Mouse (Mus musculus) CD4-positive naive resting alpha-beta T cell, adult 76 days (primary cell): ENCODE data around the gene Mtm1. TPM values are rescaled to one million over a fixed set of nuclear protein-coding genes. Genes with fewer than 3 reads are reported as not detected.

Experiments used
- total RNA-seq: library from RNA; stranded (reverse); gene quantifications from one replicate; pipeline ENCODE4 v1.2.4, GENCODE M21; 2023

The Mtm1 gene
- total RNA-seq: 10.8 TPM

DNA sequence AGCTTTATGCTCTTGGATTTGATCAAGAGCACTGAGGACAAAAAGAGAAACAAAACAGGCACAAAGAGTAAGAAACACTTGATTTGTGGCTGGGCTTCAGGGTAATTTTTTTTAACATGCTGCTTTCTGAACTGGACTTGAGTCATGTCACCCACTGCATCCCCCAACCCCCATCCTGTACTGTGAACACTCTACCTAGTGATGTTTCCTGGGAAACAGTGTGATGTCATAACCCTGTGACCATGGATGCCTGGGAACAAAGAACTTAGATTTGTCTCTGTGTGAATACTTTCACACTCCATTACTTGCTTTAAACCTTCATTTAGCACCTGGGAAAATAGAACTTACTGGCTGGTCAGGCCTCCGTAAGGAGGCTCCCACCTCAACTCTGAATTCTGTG lies at the start of gene Mtm1:
TSS of gene Mtm1 (plus strand) at position 301 of the 400 bp plus-strand sequence.

DNA sequence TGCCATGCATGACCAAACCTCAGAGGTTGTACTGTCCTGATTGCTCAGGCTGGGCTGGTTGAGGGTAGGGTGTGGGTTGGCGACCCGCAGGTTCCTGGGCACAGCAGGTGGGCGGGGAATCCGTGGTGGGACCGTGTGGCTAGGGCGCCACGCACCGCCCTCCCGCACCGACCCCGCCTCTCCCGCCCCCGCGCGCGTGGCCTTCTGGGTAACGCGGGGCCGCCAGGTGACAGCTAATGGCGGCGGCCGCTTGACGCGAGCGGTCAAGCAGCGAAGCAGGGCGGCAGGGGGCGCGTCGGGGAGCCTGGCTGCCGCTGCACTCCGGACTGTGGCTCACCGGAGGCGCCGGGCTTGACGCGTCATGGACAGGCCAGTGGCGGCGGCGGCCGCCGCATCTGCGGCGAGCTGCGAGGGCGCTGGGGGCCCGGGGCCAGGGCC lies 154.0 kb downstream of the Mtm1 start, which contains the start of gene Mtmr1:
TSS of gene Mtmr1 (plus strand) at position 207 of the 438 bp plus-strand sequence.

Other genes starting within 250 kb of the Mtm1 start
- gene Mamld1, start 160.5 kb upstream of the Mtm1 start, total RNA-seq: not detected
- gene Mtmr1, start 154.0 kb downstream of the Mtm1 start, total RNA-seq: 35.4 TPM